Comparison of ENCODE assay signal across 20 mouse cellular contexts in the genomic region with DNA sequence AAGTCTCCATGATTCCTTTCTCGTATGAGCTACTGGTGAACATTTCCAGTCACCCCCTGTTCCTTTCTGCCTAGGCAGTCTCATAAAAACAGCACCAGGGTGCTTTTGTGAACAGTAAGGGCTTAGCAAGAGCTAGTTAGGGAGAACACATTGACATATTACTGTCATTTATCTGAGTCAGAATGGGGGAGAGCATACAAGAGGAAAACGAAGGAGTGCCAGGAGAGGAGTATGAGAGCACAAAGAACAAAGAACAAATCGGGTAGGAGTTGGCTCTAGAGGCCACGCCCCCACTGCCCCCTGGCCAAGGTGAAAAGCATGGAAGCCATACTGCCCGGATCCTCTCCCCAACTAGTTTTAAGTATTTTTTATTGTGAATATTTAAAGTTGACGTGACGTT. TPM values are rescaled to one million over a fixed set of nuclear protein-coding genes. Genes with fewer than 3 reads are reported as not detected.
A peak's percentile ranks its signal among the peaks of the same experiment; 100 is the strongest.
DNase-seq lines count a peak whose midpoint lies in the region; ATAC-seq and TF ChIP-seq lines count a peak whose summit lies in the region.
"Had no signal": no experiment of that assay in that cellular context is flagged by ENCODE, and none has a peak within 500 bp of the region (broad histone marks: within the 10 kb centered on the region; RNA-seq: fewer than 3 reads in every experiment).

No protein-coding gene starts in this region.

- no peak overlapping the region for H3K4me2 ChIP-seq in forebrain, postnatal 0 days (ENCODE audit: low read depth)
- H3K4me2 ChIP-seq in forebrain, embryonic 13.5 days = no peak overlapping the region
- no peak overlapping the region for H3K4me2 ChIP-seq in midbrain, embryonic 16.5 days (ENCODE audit: low read length)
- no peak overlapping the region for H3K4me2 ChIP-seq in midbrain, embryonic 11.5 days
- no peak overlapping the region for H3K4me2 ChIP-seq in neural tube, embryonic 14.5 days (ENCODE audit: low read depth, low read length)
- H3K4me2 ChIP-seq: forebrain, embryonic 15.5 days; midbrain, embryonic 13.5 days had no signal

- H3K27me3 ChIP-seq in forebrain, postnatal 0 days (ENCODE audit: insufficient read depth, low read length) = no peaks in the 10 kb centered on the region
- H3K27me3 ChIP-seq in forebrain, embryonic 13.5 days = no peaks in the 10 kb centered on the region
- no peaks in the 10 kb centered on the region for H3K27me3 ChIP-seq in midbrain, embryonic 16.5 days (ENCODE audit: control insufficient read depth, insufficient read depth, low read depth, low read length)
- H3K27me3 ChIP-seq in midbrain, embryonic 11.5 days (ENCODE audit: control insufficient read depth, insufficient read depth, low read length) = no peaks in the 10 kb centered on the region
- H3K27me3 ChIP-seq in limb, embryonic 10.5 days (ENCODE audit: low read depth, poor library complexity, severe bottlenecking) = no peaks in the 10 kb centered on the region
- H3K27me3 ChIP-seq in neural tube, embryonic 14.5 days (ENCODE audit: control insufficient read depth, insufficient read depth, low read length) = no peaks in the 10 kb centered on the region
- H3K27me3 ChIP-seq: forebrain, embryonic 15.5 days; midbrain, embryonic 13.5 days had no signal

- ATAC-seq in forebrain, postnatal 0 days = peak; percentile 18; the same call in 1 of the 2 replicates
- ATAC-seq in forebrain, embryonic 13.5 days = no peak
- 0 out of 2 replicates have a peak, but pooled peaks have one; percentile 36 for ATAC-seq in midbrain, embryonic 16.5 days
- no peak for ATAC-seq in midbrain, embryonic 11.5 days (ENCODE audit: low FRiP score)
- ATAC-seq in neural tube, embryonic 14.5 days (ENCODE audit: low read depth) = peak; percentile 54
- ATAC-seq: forebrain, embryonic 15.5 days; intestine, postnatal 0 days; liver, postnatal 0 days; midbrain, embryonic 13.5 days had no signal

- 63% methylated on average over 7 of the region's 7 CpGs for WGBS in forebrain, postnatal 0 days
- WGBS in forebrain, embryonic 13.5 days = 71% methylated on average over 7 of the region's 7 CpGs
- 73% methylated on average over 7 of the region's 7 CpGs for WGBS in midbrain, embryonic 16.5 days
- 79% methylated on average over 7 of the region's 7 CpGs for whole genome bisulfite sequencing in midbrain, embryonic 11.5 days
- WGBS in limb, embryonic 10.5 days = 72% methylated on average over 7 of the region's 7 CpGs
- 54% methylated on average over 7 of the region's 7 CpGs for WGBS in neural tube, embryonic 14.5 days

- no peak for TF ChIP-seq CTCF in forebrain, postnatal 0 days (IDR thresholded peaks at IDR 0.05; ENCODE audit: low read depth)

- H3K36me3 ChIP-seq in forebrain, postnatal 0 days (ENCODE audit: insufficient read depth) = no peaks in the 10 kb centered on the region
- H3K36me3 ChIP-seq in forebrain, embryonic 13.5 days (ENCODE audit: poor library complexity, severe bottlenecking) = no peaks in the 10 kb centered on the region
- H3K36me3 ChIP-seq in midbrain, embryonic 16.5 days (ENCODE audit: control insufficient read depth, insufficient read depth, low read length) = no peaks in the 10 kb centered on the region
- H3K36me3 ChIP-seq in midbrain, embryonic 11.5 days (ENCODE audit: control insufficient read depth, insufficient read depth, low read length) = no peaks in the 10 kb centered on the region
- no peaks in the 10 kb centered on the region for H3K36me3 ChIP-seq in limb, embryonic 10.5 days
- H3K36me3 ChIP-seq in neural tube, embryonic 14.5 days (ENCODE audit: control insufficient read depth, insufficient read depth, low read length) = no peaks in the 10 kb centered on the region
- H3K36me3 ChIP-seq: forebrain, embryonic 15.5 days; midbrain, embryonic 13.5 days had no signal

- H3K9me3 ChIP-seq in forebrain, postnatal 0 days (ENCODE audit: low read length) = no peaks in the 10 kb centered on the region
- no peaks in the 10 kb centered on the region for H3K9me3 ChIP-seq in forebrain, embryonic 13.5 days (replicated peaks)
- no peaks in the 10 kb centered on the region for H3K9me3 ChIP-seq in midbrain, embryonic 16.5 days (replicated peaks; ENCODE audit: control insufficient read depth, low read length, poor library complexity, severe bottlenecking)
- no peaks in the 10 kb centered on the region for H3K9me3 ChIP-seq in midbrain, embryonic 11.5 days (ENCODE audit: control insufficient read depth, low read length)
- no peaks in the 10 kb centered on the region for H3K9me3 ChIP-seq in limb, embryonic 10.5 days (replicated peaks)
- no peaks in the 10 kb centered on the region for H3K9me3 ChIP-seq in neural tube, embryonic 14.5 days (ENCODE audit: control insufficient read depth, low read length)
- H3K9me3 ChIP-seq: forebrain, embryonic 15.5 days; midbrain, embryonic 13.5 days had no signal

- H3K27ac ChIP-seq in forebrain, postnatal 0 days (ENCODE audit: low read depth, low read length) = no peak overlapping the region
- H3K27ac ChIP-seq in forebrain, embryonic 13.5 days = no peak overlapping the region
- no peak overlapping the region for H3K27ac ChIP-seq in midbrain, embryonic 16.5 days (ENCODE audit: low read length)
- H3K27ac ChIP-seq in midbrain, embryonic 11.5 days (ENCODE audit: low read depth, low read length) = no peak overlapping the region
- H3K27ac ChIP-seq in limb, embryonic 10.5 days = peak overlapping the region; percentile 50; the same call in 1 of the 2 replicates
- H3K27ac ChIP-seq in neural tube, embryonic 14.5 days (ENCODE audit: low read depth, low read length) = peak overlapping the region; percentile 44; the same call in 1 of the 2 replicates
- H3K27ac ChIP-seq: forebrain, embryonic 15.5 days; left cerebral cortex, adult 2 months; midbrain, embryonic 13.5 days had no signal

- no peaks in the 10 kb centered on the region for H3K4me1 ChIP-seq in forebrain, postnatal 0 days (ENCODE audit: insufficient read depth)
- no peaks in the 10 kb centered on the region for H3K4me1 ChIP-seq in forebrain, embryonic 13.5 days
- 0 out of 2 replicates have a peak, but pooled peaks cover 2% of the 10 kb centered on the region for H3K4me1 ChIP-seq in midbrain, embryonic 16.5 days (ENCODE audit: control insufficient read depth, insufficient read depth, low read length)
- H3K4me1 ChIP-seq in midbrain, embryonic 11.5 days (ENCODE audit: control insufficient read depth, insufficient read depth, low read length) = no peaks in the 10 kb centered on the region
- no peaks in the 10 kb centered on the region; the same call in 1 of the 2 replicates for H3K4me1 ChIP-seq in limb, embryonic 10.5 days
- H3K4me1 ChIP-seq in neural tube, embryonic 14.5 days (ENCODE audit: control insufficient read depth, insufficient read depth, low read length) = peaks cover 7% of the 10 kb centered on the region; the same call in 1 of the 2 replicates
- H3K4me1 ChIP-seq: forebrain, embryonic 15.5 days; midbrain, embryonic 13.5 days had no signal

- DNase-seq in forebrain, postnatal 0 days = no peak
- DNase-seq in midbrain, embryonic 11.5 days (ENCODE audit: low spot score, missing footprints) = no peak
- no peak for DNase-seq in limb, embryonic 10.5 days (ENCODE audit: low spot score)
- DNase-seq in retina, embryonic 14.5 days (ENCODE audit: low spot score) = no peak
- no peak for DNase-seq in cerebellum, adult 18-20 months
- DNase-seq: adrenal gland, adult 8-10 months; cerebellum, adult 9-11 months; gastrocnemius, postnatal 25 days; kidney, postnatal 14 days; liver, postnatal 0 days; lung, postnatal 10 days; thymus, postnatal 4 days had no signal

- no peak overlapping the region for H3K9ac ChIP-seq in forebrain, postnatal 0 days
- no peak overlapping the region for H3K9ac ChIP-seq in forebrain, embryonic 13.5 days
- no peak overlapping the region for H3K9ac ChIP-seq in midbrain, embryonic 16.5 days (ENCODE audit: low read depth, low read length)
- H3K9ac ChIP-seq in midbrain, embryonic 11.5 days (ENCODE audit: low read length) = no peak overlapping the region
- H3K9ac ChIP-seq in neural tube, embryonic 14.5 days (replicated peaks; ENCODE audit: low read depth, low read length) = no peak overlapping the region
- H3K9ac ChIP-seq: forebrain, embryonic 15.5 days; liver, postnatal 0 days; midbrain, embryonic 13.5 days had no signal

- no peak overlapping the region for H3K4me3 ChIP-seq in forebrain, postnatal 0 days (ENCODE audit: low read depth, low read length)
- no peak overlapping the region for H3K4me3 ChIP-seq in forebrain, embryonic 13.5 days
- H3K4me3 ChIP-seq in midbrain, embryonic 16.5 days (ENCODE audit: low read depth, low read length) = no peak overlapping the region
- no peak overlapping the region for H3K4me3 ChIP-seq in midbrain, embryonic 11.5 days (ENCODE audit: low read depth, low read length)
- H3K4me3 ChIP-seq in limb, embryonic 10.5 days = no peak overlapping the region
- H3K4me3 ChIP-seq in neural tube, embryonic 14.5 days (ENCODE audit: low read depth, low read length) = no peak overlapping the region
- H3K4me3 ChIP-seq: erythroblast, embryonic 14.5 days; forebrain, embryonic 15.5 days; left cerebral cortex, adult 2 months; midbrain, embryonic 13.5 days had no signal

RNA-seq across cellular contexts. Expression of a gene that starts 34.4 kb away (rescaled TPM):
- total RNA-seq in forebrain, postnatal 0 days (2014; rRNA removed) = 4.0 and 5.4 TPM in 2 replicates
- 0.34 and 0.58 TPM in 2 replicates for polyA plus RNA-seq in forebrain, postnatal 0 days (2015; fragmentation: Nextera tagmentation; extraction: Ambion mirVana)
- 0.72 and 0.92 TPM in 2 replicates for polyA plus RNA-seq in forebrain, embryonic 13.5 days (2015; fragmentation: Nextera tagmentation; extraction: Ambion mirVana)
- polyA plus RNA-seq in midbrain, embryonic 16.5 days (2015; fragmentation: Nextera tagmentation; extraction: Ambion mirVana) = 1.1 and 1.5 TPM in 2 replicates
- polyA plus RNA-seq in midbrain, embryonic 11.5 days (2014; fragmentation: Nextera tagmentation; extraction: Ambion mirVana) = 2.3 and 2.9 TPM in 2 replicates
- polyA plus RNA-seq in limb, embryonic 10.5 days (2016; fragmentation: Nextera tagmentation; extraction: Ambion mirVana) = 1.0 and 1.6 TPM in 2 replicates
- polyA plus RNA-seq in neural tube, embryonic 14.5 days (2014; fragmentation: Nextera tagmentation; extraction: Ambion mirVana) = 2.2 and 4.1 TPM in 2 replicates

Comparison
In these comparisons a context has a peak if more than half of its experiments do, and no peak if none do; other contexts are left out.
1. ATAC-seq: peak in forebrain, postnatal 0 days (single experiment), midbrain, embryonic 16.5 days (single experiment) and neural tube, embryonic 14.5 days (single experiment); none in forebrain, embryonic 13.5 days (single experiment) and midbrain, embryonic 11.5 days (single experiment).
2. H3K27ac ChIP-seq: peak in limb, embryonic 10.5 days (single experiment) and neural tube, embryonic 14.5 days (single experiment); none in forebrain, postnatal 0 days (single experiment), forebrain, embryonic 13.5 days (single experiment), midbrain, embryonic 16.5 days (single experiment) and midbrain, embryonic 11.5 days (single experiment).